Mouse (Mus musculus) megakaryocyte, embryonic 14.5 days (primary cell): ENCODE measurements around the gene Cdkn1c.

Experiments
- FLI1 ChIP-seq: IDR thresholded peaks from 2 replicates; pipeline ENCODE4 v1.6.1; 2012; ENCODE audit warnings: low read length, inconsistent platforms, mixed read lengths
- GATA1 ChIP-seq: IDR thresholded peaks from 3 replicates; pipeline ENCODE4 v1.6.1; 2012; ENCODE audit warnings: mixed read lengths, low read length, inconsistent platforms, borderline replicate concordance

DNA sequence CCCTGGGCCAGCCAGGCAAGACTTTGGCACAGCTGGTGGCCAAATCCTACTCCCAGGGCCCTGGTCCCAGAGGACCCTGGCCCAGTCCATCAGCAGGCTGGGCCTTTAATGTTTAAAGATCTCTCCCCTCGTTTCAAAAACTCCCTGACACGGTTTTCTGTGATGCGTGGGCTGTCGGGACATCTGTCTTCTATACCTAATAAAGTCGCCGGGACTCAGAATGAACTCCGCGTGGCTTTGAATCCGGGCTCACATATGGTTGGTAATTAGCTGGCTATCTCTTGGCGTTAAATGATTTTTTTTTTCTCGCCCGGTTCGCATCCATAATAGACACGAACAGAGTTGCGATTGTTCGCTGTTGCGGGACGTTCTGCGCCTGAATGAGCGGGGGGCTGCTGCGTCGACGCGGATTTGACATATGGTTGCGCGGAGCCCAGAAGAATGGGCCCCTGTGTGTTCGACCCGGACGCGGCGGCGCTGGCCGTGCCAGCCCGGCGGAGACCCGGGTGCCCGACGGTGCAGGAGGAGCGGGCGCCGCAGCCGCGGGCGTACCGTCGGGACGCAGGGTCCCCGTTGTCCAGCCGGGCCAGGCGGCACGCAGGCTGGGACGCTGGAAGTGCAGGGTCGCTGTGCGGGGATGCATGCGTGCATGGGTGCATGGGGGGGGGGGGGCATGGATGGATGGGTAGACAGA lies 15.7 kb downstream of the Cdkn1c start:
- no peak for TF ChIP-seq GATA1
- TF ChIP-seq FLI1: no peak
